Mouse (Mus musculus) ovary, postnatal 10 days (tissue): ENCODE data around the gene Hspa1b.
"Not testable (repeated sequence)": the region's sequence is repeated elsewhere in the genome, so short reads cannot be mapped to it uniquely, and the experiment has no call there.

ENCODE experiments used
- DNase-seq: peaks from one replicate; pipeline ENCODE4 v3.0.0; 2022; ENCODE audit warnings: low spot score

Hspa1b gene

DNA sequence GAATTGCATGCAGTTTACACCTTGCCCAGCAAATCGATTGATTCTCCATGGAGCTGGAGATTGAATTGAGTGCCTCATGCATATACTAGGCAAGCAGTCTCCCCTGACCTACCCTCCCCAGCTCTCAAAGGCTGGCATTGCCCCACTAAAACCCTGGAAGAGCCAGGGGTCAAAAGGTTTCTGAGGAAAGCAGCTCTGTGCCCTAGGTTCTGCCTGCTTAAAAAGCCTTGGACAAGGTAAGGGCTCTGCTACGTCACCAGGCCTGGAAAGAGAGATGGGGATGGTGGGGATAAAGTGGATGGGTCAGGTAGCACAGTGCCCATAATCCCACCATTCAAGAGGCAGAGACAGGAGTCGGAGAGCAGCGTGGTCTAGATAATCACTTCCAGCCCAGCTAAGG lies 4.2 kb downstream of the Hspa1b start:
- no peak for DNase-seq

DNA sequence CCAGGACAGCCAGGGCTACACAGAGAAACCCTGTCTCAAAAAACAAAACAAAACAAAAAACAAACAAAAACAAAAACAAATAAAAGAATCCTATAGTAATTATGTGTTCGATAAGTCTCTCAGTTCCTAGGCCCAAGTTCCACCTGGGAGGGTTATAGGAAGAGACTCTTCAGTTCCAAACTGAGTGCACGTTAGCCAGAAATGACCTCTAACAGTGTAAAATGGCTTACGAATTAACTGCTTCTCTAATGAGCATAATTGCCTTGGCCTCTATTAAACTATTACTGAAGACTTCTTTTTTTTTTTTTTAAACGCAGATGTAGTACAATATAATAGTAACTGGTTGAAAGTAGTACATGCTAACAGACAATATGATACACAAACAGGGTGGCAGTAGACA lies 5.1 kb downstream of the Hspa1b start:
- DNase-seq = no peak

DNA sequence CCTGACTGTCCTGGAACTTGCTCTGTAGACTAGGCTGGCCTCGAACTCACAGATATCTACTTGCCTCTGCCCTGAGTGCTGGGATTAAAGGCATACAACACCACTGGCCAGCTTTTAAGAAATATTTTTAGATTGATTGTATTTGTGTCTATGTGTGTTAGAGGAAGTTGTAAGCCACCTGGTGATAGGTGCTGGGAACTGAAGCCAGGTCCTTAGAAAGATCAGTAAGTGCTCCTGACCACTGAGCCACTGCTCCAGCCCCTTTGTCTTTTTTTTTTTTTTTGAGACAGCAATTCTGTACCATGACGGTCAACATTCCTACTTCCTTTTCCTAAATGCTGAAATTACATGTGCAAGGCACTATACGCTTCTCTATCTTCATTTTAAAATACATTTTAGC lies 5.8 kb downstream of the Hspa1b start:
- DNase-seq = no peak

DNA sequence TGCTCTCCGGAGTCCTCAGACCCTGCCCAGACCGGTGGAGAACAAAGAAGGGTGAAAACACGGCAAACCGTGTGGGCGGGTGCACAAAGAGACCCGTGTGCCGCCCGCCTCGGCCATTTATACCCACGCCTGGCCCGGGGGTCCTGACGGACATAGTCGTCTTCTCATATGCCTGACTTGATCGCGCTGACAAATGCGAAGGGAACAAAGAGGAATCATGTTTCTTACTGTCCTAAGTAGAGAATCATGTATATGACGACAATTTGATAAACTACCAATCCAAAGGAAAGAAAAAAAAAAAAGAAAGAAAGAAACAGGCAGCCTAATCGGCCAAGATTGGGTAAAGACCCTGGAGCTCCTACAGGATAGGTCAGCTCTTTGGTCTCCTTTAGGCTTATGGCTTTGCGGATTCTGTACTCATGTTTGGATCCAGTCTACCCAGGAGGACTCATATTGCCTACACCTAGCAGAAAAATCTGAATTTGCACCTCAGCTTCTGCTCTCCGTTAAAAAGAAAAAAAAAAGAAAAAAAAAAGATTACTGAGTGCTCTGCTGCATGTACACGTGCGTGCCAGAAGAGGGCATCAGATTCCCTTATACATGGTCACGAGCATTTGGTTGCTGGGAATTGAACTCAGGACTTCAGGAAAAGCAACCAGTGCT lies 6.5 kb downstream of the Hspa1b start:
- peak; percentile 81 for DNase-seq

DNA sequence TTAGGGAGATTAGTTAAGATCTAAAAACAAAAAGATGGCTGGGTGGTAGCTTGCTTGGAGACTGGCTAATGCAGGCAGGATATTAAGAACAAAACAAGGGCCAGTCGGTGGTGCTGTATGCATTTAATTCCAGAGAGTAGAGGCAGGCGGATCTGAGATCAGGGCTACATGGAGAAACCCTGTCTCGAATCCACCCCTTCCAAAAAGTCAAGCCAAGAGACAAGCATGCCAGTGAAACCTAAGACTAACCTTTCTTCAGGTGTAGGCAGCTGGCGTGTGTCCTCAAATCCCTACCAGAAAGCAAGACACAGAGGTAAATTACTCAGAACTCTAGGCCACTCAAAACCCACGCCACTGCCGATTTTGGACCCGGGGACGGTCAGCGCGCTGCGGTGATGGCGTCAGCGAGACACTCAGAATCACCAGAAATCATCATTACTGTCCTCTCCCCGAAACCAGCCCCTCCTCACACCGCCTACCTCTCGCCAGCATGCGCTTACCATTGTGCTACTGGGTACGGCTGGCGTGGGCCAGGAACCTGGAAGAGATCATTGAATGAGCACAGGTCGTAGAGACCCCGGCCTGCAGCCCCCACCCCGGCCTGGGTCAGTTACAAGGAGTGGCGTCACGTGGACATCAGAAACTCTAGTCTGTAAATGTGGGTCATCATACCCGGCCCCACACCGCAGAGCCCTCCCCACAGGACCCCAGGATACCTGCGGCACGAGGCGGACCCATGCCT lies 7.2 kb downstream of the Hspa1b start:
- DNase-seq = no peak

DNA sequence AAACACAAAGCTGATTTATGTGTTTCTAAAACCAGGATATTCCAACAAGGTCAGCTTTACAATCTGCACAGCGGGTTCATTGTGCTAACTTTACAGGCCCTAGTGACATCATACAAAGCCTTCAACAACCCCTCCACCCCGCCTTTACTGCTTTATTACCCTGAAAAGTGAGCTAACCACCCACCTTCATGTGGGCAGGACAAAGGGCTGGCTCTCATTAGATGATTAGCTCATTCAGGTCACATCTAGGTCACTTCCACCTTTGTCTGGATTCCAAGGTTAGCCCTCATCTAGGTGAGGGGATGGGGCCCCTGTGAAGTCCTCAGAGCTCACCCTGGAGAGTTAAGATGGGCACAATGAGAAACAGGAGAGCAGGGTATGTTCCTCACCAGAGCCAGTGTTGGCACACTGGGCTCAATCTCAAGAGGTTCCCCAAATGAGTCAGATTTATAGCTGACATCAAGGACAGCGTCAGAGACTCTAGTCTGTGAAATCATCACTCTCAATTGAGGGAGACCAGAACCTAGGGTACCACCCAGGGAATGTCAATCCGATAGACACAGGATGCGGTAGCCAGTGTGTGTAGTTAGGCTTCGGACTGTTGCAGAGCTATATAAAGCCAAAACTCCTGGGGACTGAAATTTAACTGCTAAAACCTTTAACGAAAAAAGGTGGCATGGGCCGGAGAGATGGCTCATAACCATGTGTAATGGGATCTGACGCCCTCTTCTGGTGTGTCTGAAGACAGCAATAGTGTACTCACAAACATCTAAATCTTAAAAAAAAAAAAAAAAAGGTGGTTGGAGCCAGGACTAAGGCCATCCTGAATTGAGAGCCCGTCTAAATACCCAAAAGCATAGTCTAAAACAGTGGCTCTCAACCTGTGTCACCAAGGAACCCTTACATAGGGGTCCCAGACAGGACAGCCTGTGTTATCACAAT lies 8.3 kb downstream of the Hspa1b start:
- DNase-seq = no peak

DNA sequence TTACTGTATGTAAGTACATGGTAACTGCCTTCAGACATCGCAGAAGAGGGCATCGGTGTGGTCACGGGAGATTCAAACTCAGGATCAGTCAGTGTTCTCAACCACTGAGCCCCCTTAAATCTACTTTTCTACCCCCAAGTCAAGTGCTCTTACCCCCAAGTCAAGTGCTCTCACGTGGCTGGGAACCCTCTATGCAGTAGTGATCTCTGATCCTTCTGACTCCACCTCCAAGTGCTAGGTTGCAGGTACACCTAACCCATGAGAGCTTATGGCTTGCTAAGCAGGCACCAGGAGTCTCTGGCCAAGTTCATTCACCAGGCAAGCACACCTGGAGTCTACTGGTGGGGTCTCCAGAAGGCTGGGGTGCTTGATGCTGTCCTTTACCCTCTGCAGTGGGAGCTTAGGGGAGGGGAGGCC lies 9.5 kb downstream of the Hspa1b start:
- no peak for DNase-seq

DNA sequence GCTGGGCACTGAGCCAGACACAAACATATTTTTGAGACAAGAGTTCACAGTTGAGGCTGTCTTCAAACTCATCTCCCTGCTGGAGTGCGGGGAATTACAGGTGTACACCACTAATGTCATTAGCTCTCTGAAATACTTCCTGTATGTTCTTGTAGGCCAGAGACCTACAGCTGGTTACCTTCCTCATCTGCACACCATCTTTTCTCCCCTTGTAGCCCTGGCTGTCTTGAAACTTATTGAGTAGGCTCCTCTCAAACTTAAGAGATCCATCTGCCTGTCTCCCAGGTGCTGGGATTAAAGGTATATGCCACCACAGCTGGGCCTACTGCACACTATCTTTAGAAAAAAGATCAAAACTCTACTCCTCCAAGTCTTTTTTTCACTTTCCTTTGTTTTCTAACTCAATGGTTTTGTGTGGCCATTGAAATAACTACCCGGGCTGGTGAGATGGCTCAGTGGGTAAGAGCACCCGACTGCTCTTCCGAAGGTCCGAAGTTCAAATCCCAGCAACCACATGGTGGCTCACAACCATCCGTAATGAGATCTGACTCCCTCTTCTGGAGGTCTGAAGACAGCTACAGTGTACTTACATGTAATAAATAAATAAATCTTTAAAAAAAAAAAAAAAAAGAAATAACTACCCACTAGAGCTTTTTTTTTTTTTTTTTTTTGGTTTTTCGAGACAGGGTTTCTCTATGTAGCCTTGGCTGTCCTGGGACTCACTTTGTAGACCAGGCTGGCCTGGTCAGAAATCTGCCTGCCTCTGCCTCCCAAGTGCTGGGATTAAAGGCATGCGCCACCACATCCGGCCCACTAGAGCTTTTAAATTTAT lies 10.1 kb downstream of the Hspa1b start:
- DNase-seq = not testable (repeated sequence)

DNA sequence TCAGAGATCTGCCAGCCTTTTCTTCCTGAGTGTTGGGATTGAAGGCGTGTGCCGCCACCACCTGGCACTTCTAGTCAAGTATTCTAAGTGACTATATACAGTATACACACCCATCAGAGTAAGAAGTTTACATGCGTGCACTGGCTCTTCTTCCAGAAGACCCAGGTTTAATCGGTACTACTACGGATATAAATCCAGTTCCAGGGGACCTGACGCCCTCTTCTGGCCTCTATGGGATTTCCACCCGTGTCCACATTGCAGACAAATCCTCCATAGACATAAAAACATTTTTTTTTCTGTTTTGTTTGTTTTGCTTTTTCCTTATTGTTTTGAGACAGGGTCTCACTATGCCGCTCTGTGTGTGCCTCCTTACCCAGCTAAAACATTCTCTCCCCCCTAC lies 11.4 kb downstream of the Hspa1b start:
- no peak for DNase-seq

DNA sequence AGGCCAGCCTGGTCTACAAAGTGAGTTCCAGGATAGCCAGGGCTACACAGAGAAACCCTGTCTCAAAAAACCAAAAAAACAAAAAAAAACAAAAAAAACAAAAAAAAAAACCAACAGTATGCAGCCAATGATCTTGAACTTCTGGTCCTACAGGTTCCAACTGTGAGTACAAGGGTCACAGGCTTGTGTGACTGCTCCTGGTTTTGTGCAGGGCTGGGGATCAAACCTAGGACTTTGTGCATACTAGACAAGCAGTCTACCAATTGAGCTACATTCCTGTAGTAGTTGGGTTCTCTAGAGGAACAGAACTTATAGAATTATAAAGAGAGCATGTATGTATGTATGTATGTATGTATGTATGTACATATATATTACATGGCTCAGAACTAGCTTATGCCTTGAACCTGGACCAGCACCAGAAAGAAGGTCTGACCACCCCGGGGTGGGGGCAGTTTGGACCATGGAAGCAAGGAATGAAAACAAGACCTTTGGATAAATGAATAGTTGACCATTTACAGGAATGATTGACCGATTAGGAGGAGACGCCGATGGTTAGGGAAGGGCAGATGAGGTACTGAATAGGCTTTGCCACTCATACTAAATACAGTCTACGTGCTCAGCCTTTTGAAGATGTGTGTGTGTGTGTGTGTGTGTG lies 12.4 kb downstream of the Hspa1b start:
- no peak for DNase-seq

DNA sequence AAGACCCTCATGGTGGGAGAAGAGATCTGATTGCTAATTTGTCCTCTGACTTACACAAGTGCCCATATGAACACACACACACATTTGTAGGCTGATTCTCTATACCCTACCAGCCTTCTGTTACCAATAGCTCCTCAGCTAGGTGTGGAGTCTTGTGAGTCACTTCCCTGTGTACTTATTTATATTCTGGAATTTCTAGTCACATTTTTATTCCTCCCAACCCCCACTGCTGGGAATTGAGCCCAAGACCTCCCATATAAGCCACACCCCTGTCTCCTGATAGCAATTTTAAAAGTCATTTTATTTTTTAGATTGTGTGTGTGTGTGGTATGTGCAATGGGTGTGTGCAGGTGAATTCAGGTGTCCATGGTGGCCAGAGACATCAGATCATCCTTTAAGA lies 14.7 kb downstream of the Hspa1b start:
- no peak for DNase-seq

DNA sequence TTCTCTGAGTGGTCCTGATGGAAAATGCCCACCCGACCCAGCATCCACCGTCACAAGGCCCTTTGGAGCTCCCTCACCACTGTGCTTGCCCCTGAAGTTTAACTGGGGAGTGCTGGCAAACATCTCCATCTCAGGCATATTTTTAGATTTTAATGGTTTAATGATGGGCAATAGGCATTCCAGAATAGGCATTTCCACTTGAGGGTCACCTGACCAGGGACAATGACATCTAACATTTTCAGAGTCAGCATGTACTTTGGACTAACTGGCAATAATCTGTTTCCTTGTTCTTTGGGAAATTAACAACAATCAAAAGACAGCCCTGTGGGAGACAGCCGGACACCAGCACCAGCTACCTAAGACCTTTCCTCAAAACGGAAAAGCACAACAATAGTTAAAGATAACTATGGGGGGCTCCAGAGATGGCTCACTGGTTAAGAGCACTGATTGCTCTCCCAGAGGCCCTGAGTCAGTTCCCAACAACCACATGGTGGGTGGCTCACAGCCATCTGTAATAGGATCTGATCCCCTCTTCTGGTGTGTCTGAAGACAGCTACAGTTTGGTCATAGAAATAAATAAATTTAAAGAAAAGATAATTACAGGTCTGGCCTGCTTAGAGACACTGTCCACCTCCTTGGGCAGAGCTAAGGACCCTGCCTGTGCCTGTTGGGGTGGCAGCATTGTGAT lies 15.8 kb downstream of the Hspa1b start:
- no peak for DNase-seq

DNA sequence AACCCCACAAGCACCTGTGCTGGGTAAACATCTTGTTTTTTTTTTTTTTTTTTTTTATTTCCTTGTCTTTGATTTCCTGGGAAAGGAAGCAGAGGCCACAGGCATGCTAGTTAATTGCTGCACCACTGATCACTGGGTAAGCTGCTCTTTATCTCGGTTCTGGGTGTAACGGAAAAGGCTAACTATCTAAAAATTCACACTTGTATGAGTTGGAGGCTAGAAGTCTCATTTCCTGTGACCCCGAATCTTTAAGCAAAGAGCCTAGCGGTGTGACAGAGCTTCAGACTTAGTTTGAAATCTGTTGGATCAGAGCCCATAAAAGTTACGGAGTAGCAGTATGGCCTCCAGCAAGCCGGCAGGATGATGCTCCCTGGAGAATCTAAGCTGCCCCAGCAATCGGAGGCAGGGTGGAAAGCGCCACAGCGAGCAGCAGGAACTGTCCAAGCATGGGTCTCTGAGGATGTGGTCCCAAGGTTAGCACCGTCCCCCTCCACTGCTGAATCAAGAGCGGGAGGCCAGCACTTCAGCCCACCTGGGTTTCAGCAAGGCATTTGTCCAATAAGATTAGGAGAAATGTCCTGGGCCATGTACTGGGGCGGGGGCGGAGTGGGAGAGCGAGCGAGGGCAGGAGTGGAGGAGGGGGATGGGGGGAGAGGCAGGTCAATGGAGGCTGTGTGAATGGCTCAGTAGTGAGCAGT lies 17.5 kb downstream of the Hspa1b start:
- DNase-seq = no peak

DNA sequence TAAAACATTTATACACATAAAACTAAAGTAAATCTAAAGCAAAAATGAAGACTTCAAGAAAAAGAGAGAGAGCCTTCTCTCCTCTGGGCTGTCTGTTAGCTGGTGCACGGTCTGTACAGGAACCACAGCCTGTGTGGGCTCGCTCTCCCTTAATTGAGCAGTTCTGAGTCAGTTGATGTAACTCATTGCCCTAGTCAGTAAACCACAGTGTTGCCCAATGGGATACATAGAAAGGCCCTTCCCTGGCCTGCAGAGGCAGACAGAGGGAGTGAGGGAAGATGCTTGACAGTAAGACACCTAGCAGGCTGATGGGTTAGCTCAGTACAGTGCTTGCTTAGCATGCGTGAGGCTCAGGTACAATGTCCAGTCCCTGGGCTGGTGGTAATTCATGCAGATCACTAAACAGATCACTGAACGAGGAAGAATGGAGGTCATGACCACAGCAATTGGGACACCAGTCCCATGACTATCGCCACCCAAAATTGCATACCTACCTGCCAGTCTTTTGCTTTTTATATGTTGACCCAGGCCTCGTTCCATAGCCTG lies 21.0 kb downstream of the Hspa1b start:
- no peak for DNase-seq

DNA sequence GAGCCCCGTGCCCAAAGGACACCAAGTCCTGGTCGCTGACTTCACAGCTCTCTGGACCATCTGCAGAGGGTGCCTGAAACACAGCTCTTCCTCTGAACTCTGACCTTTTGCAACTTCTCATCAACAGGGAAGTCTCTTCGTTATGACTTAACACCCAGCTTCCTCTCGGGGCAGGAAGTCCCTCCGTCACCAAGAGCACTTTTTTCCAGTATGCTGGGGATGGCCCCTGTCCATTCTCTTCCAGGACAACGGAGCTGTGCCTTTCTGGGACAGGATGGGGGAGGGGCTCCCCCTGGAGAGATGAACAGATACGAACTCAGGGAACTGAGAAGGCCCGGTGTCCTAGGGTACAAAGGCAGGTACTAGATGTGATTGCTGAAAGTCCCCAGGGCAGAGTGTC lies 24.2 kb downstream of the Hspa1b start:
- no peak for DNase-seq

DNA sequence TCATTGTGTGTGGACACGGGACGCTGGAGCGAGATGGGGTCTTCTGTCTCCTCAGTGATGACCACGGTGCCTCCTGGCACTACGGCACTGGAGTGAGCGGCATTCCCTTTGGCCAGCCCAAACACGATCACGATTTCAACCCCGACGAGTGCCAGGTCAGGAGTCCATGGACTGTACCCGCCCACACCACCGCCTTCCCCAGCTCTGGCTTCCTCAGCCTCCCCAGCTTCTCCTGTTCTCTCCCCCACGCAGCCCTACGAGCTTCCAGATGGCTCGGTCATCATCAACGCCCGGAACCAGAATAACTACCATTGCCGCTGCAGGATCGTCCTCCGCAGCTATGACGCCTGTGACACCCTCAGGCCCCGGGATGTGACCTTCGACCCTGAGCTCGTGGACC lies 25.0 kb downstream of the Hspa1b start:
- no peak for DNase-seq

DNA sequence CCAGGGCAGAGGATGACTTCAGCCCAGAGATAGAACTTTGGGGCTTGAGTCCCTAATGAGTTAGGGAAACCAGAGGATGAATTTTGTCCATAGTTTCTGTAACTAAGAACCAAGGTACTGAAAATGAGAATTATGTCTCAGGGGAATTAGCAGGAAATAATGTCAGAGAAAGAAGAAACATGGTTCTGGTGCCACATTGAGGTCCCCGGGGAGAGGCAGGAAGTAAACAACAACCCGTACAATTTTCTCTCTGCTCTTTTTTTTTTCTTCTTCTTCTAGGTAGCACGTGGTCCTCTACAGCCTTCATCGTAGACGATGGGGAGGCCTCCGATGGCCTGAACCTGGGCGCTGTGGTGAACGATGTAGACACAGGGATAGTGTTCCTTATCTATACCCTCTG lies 26.8 kb downstream of the Hspa1b start:
- no peak for DNase-seq

DNA sequence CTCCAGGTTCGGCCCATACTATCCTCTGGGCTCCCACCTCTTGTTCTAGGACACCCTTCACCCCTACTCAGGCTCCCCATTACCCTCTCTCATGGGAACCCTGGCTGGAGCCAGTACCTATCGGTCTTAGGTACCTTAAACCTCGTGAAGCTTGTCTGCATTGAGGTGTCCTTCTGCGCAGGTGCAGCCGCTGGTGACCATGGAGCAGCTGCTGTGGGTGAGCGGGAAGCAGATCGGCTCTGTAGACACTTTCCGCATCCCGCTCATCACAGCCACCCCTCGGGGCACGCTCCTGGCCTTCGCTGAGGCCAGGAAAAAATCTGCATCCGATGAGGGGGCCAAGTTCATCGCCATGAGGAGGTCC lies 27.3 kb downstream of the Hspa1b start:
- DNase-seq = no peak

DNA sequence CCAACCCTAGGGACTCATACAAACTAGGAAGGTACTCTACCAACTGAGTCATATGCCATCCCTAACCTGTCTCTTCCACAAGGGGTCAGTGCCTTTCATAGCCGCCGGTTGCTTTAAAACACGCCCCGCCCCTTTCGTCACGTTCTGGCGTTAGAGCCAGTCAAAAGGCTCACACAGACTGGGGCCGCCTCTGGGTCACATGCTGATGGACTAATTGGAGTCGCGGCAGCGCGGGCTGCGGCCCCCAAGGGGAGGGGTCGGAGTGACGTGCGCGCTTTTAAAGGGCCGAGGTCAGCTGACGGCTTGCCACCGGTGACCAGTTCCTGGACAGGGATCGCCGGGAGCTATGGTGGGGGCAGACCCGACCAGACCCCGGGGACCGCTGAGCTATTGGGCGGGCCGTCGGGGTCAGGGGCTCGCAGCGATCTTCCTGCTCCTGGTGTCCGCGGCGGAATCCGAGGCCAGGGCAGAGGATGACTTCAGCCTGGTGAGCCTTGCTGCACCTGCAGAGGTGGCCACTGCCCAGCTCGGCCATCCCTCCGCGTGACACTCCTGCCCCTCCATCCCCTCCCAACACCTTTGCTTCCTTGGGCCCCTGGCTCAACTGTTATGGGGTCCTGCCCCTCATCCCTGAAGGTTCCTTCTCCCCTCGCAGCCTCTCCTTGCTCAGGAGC lies 27.8 kb downstream of the Hspa1b start, which contains the start of gene Neu1:
Gene Neu1 (plus strand): TSS at position 193 of the 674 bp plus-strand sequence.
- DNase-seq = peak; percentile 88
